In genomic region chr15:25414747-25415119, GRCm38 (mm10) we compare ENCODE assay signal across 8 mouse cellular contexts. TPM values are rescaled to one million over a fixed set of nuclear protein-coding genes. Genes with fewer than 3 reads are reported as not detected.
DNase-seq lines count a peak whose midpoint lies in the region; ATAC-seq lines count a peak whose summit lies in the region.

No protein-coding gene starts in this region.

- peak; percentile 95 for DNase-seq in NIH3T3 (ENCODE audit: low read depth)
- DNase-seq in cerebellum, postnatal 10 days: peak; percentile 95 to 96
- peak; percentile 88 to 94 for DNase-seq in frontal cortex, postnatal 36 days (ENCODE audit: low spot score in 2 of 2)
- DNase-seq in left cerebral cortex, adult 11 months (ENCODE audit: low spot score): peak; percentile 76
- peak; percentile 92 for DNase-seq in lung, postnatal 36 days
- DNase-seq in retina, postnatal 1 day: peak; percentile 95
- peak; percentile 91 for DNase-seq in thymus, postnatal 4 days

- H3K9ac ChIP-seq in hindbrain, embryonic 15.5 days: peak overlapping the region; percentile 100

- H3K9me3 ChIP-seq in hindbrain, embryonic 15.5 days: no peaks in the 10 kb centered on the region

- H3K36me3 ChIP-seq in hindbrain, embryonic 15.5 days: no peaks in the 10 kb centered on the region

- under 1% methylated on average over 14 of the region's 14 CpGs for WGBS in hindbrain, embryonic 15.5 days

- peak overlapping the region; percentile 100 for H3K4me3 ChIP-seq in hindbrain, embryonic 15.5 days

- no peaks in the 10 kb centered on the region for H3K27me3 ChIP-seq in hindbrain, embryonic 15.5 days

- H3K4me1 ChIP-seq in hindbrain, embryonic 15.5 days (replicated peaks): peaks cover 23% of the 10 kb centered on the region

- H3K27ac ChIP-seq in hindbrain, embryonic 15.5 days (replicated peaks): peak overlapping the region; percentile 100

- peak; percentile 24 for ATAC-seq in hindbrain, embryonic 15.5 days (ENCODE audit: low FRiP score, low read depth)

- peak overlapping the region; percentile 88 for H3K4me2 ChIP-seq in hindbrain, embryonic 15.5 days

RNA-seq across cellular contexts. Expression of gene Basp1, which starts 1.2 kb away (rescaled TPM):
- 376 and 413 TPM in 2 replicates for polyA plus RNA-seq in hindbrain, embryonic 15.5 days (2015; fragmentation: Nextera tagmentation; extraction: Ambion mirVana)

Comparison
In these comparisons a context has a peak if more than half of its experiments do, and no peak if none do; other contexts are left out.
1. Peak in every context shown above with its lines: DNase-seq, ATAC-seq, H3K4me3 ChIP-seq and H3K27ac ChIP-seq.